Mouse (Mus musculus) limb, embryonic 14.5 days (tissue): ENCODE measurements at regions not wholly inside any gene's neighbourhood (a gene's known extent, or its start where the extent isn't known, plus 50 kb on each side); places are given as distances from the start of the nearest gene placed in this dataset.

Experiments
- ATAC-seq: fragments of 200-750 bp; cut with Nextera tagmentation; 2 replicates; pipeline ENCODE4 v1.8.0; 2017; ENCODE audit warnings: low read depth, moderate number of reproducible peaks, moderate TSS enrichment; ENCODE audit not compliant: low FRiP score
- DNase-seq: peaks from one replicate; pipeline ENCODE4 v3.0.0-alpha.2; 2015; ENCODE audit warnings: low spot score
- H3K27ac ChIP-seq: fragments of 300-500 bp; sonication (generic); replicated peaks from 2 replicates; pipeline ENCODE4 v1.5.1; 2014; ENCODE audit warnings: low read depth, mild to moderate bottlenecking, low read length, moderate library complexity, mixed read lengths
- H3K27me3 ChIP-seq: fragments of 300-500 bp; sonication (generic); 2 replicates; pipeline ENCODE4 v1.6.1; 2014; ENCODE audit warnings: low read length, mixed read lengths; ENCODE audit not compliant: control insufficient read depth, insufficient read depth
- H3K36me3 ChIP-seq: fragments of 300-500 bp; sonication (generic); 2 replicates; pipeline ENCODE4 v1.6.1; 2014; ENCODE audit warnings: mild to moderate bottlenecking, low read length, moderate library complexity, mixed read lengths; ENCODE audit not compliant: control insufficient read depth, insufficient read depth
- H3K4me1 ChIP-seq: fragments of 300-500 bp; sonication (generic); 2 replicates; pipeline ENCODE4 v1.6.1; 2014; ENCODE audit warnings: antibody characterized with exemption, low read length, mixed read lengths; ENCODE audit not compliant: control insufficient read depth, insufficient read depth
- H3K4me2 ChIP-seq: fragments of 300-500 bp; sonication (generic); replicated peaks from 2 replicates; pipeline ENCODE4 v1.6.1; 2014; ENCODE audit warnings: low read depth, mild to moderate bottlenecking, low read length, moderate library complexity; ENCODE audit not compliant: severe bottlenecking
- H3K4me3 ChIP-seq: fragments of 300-500 bp; sonication (generic); replicated peaks from 2 replicates; pipeline ENCODE4 v1.5.1; 2014; ENCODE audit warnings: low read length
- H3K9ac ChIP-seq: fragments of 300-500 bp; sonication (generic); 2 replicates; pipeline ENCODE4 v1.6.1; 2014; ENCODE audit warnings: mild to moderate bottlenecking, low read depth, low read length, moderate library complexity; ENCODE audit not compliant: severe bottlenecking
- H3K9me3 ChIP-seq: fragments of 300-500 bp; sonication (generic); 2 replicates; pipeline ENCODE4 v1.6.1; 2016; ENCODE audit warnings: low read length; ENCODE audit not compliant: control insufficient read depth
- POLR2A ChIP-seq: fragments of 200-500 bp; IDR thresholded peaks from 2 replicates; pipeline ENCODE4 v1.8.0; 2012; ENCODE audit warnings: inconsistent platforms, mild to moderate bottlenecking, moderate library complexity, borderline replicate concordance; ENCODE audit not compliant: insufficient read depth, insufficient read length; ENCODE audit errors: extremely low read depth
- WGBS: fragments of 180-500 bp; shearing (Covaris S2); extraction: QIAGEN DNeasy Blood & Tissue Kit; methylation state at CpG from one replicate; pipeline ENCODE4 v1.1.7; 2014; 5-methylcytosine and 5-hydroxymethylcytosine counted together

- H3K4me1 ChIP-seq, result peaks cover 7% of the 10 kb centered on the region; the same call in 1 of the 2 replicates
- no peak overlapping the region for H3K9ac ChIP-seq
- H3K4me3 ChIP-seq, result no peak overlapping the region
- DNase-seq (no peak), ATAC-seq (no peak)
- H3K27me3 ChIP-seq, result no peaks in the 10 kb centered on the region
- no peaks in the 10 kb centered on the region for H3K9me3 ChIP-seq
- H3K27ac ChIP-seq, result no peak overlapping the region
- H3K36me3 ChIP-seq, result no peaks in the 10 kb centered on the region
- no peak for TF ChIP-seq POLR2A
- 86% methylated on average over 7 of the region's 7 CpGs for WGBS
- no peak overlapping the region for H3K4me2 ChIP-seq
Observed at GRCm38 (mm10) chr12:71538691-71539090, 229.0 kb downstream of the Dact1 start.

- no peak overlapping the region for H3K4me2 ChIP-seq
- H3K36me3 ChIP-seq, result no peaks in the 10 kb centered on the region
- no peaks in the 10 kb centered on the region for H3K9me3 ChIP-seq
- H3K4me1 ChIP-seq, result peaks cover 22% of the 10 kb centered on the region
- TF ChIP-seq POLR2A, result no peak
- no peak overlapping the region for H3K27ac ChIP-seq
- DNase-seq (no peak), ATAC-seq (no peak)
- WGBS, result 85% methylated on average over 11 of the region's 11 CpGs
- H3K9ac ChIP-seq, result no peak overlapping the region
- no peaks in the 10 kb centered on the region for H3K27me3 ChIP-seq
- no peak overlapping the region for H3K4me3 ChIP-seq
Observed at GRCm38 (mm10) chr12:71540279-71540678, 230.6 kb downstream of the Dact1 start.

DNA sequence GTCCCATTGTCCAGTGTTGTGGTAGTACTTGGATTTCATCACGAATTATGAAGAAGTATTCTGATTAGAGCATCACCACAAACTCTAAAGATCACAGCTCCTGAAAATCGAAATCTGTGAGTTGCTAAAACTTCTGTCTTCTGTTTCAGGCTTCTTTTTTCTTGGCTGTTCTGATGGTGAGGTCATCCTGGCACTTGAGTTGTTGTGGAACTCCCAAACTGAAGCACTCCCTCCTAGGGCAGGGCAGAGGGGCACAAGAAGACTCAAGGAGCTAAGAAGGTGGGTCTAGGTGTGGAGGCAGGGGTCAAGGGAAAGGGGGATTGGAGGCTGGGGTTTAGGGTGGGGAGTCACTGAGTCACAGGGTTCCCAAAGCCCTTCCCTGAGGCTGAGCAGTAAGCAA, 232.3 kb downstream of the Dact1 start:
- 80% methylated on average over 2 of the region's 2 CpGs for WGBS
- H3K9me3 ChIP-seq, result no peaks in the 10 kb centered on the region
- H3K4me1 ChIP-seq, result peaks cover 24% of the 10 kb centered on the region
- no peak overlapping the region for H3K9ac ChIP-seq
- DNase-seq (no peak), ATAC-seq (no peak)
- H3K27me3 ChIP-seq, result no peaks in the 10 kb centered on the region
- no peaks in the 10 kb centered on the region for H3K36me3 ChIP-seq
- H3K4me3 ChIP-seq, result no peak overlapping the region
- no peak overlapping the region for H3K27ac ChIP-seq
- TF ChIP-seq POLR2A, result no peak
- H3K4me2 ChIP-seq, result no peak overlapping the region

DNA sequence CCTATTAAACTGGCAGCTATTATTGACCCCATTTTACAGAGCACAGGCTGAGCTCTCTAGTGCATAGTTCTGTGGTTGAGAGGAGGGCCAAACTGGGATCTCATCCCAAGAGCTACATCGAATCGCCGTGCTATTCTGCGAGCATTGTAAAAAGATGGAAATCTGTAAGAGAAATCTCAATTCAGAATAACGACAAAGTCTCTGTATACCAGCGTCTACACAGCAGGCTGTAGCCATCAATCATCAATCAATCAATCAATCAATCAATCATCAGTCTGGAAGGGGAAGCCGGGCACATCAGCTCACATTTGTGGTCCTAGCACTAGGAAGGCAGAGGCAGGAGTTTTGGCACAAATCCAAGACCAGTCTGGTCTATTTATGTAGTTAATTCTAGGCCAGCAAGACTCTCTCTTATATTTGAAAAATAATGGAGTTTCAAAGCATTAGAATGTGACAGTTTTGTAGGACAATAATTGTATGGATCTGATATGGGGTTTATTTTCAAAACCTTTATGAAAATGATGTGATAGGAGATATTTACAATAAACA, 234.0 kb downstream of the Dact1 start:
- H3K9ac ChIP-seq, result no peak overlapping the region
- TF ChIP-seq POLR2A, result no peak
- peak; percentile 53 for DNase-seq
- no peak overlapping the region for H3K4me3 ChIP-seq
- 48% methylated on average over 7 of the region's 7 CpGs for WGBS
- no peaks in the 10 kb centered on the region for H3K36me3 ChIP-seq
- peaks cover 24% of the 10 kb centered on the region for H3K4me1 ChIP-seq
- no peaks in the 10 kb centered on the region for H3K9me3 ChIP-seq
- ATAC-seq, result no peak; the same call in 1 of the 2 replicates
- H3K27ac ChIP-seq, result no peak overlapping the region
- H3K27me3 ChIP-seq, result no peaks in the 10 kb centered on the region
- H3K4me2 ChIP-seq, result no peak overlapping the region

GRCm38 (mm10) chr12:71544401-71545159, 234.9 kb downstream of the Dact1 start:
- peak; percentile 49 for DNase-seq
- peaks cover 31% of the 10 kb centered on the region for H3K4me1 ChIP-seq
- no peak overlapping the region for H3K4me2 ChIP-seq
- H3K4me3 ChIP-seq, result no peak overlapping the region
- no peak overlapping the region for H3K9ac ChIP-seq
- no peaks in the 10 kb centered on the region for H3K9me3 ChIP-seq
- H3K36me3 ChIP-seq, result no peaks in the 10 kb centered on the region
- H3K27ac ChIP-seq, result no peak overlapping the region
- 30% methylated on average over 8 of the region's 8 CpGs for WGBS
- no peaks in the 10 kb centered on the region for H3K27me3 ChIP-seq
- no peak for TF ChIP-seq POLR2A
- ATAC-seq, result peak; percentile 67
